Mouse (Mus musculus) megakaryocyte, embryonic 14.5 days (primary cell): ENCODE measurements around the gene Sdccag8.

Experiments used
- FLI1 ChIP-seq: IDR thresholded peaks from 2 replicates; pipeline ENCODE4 v1.6.1; 2012; ENCODE audit warnings: low read length, inconsistent platforms, mixed read lengths
- GATA1 ChIP-seq: IDR thresholded peaks from 3 replicates; pipeline ENCODE4 v1.6.1; 2012; ENCODE audit warnings: mixed read lengths, low read length, inconsistent platforms, borderline replicate concordance

DNA sequence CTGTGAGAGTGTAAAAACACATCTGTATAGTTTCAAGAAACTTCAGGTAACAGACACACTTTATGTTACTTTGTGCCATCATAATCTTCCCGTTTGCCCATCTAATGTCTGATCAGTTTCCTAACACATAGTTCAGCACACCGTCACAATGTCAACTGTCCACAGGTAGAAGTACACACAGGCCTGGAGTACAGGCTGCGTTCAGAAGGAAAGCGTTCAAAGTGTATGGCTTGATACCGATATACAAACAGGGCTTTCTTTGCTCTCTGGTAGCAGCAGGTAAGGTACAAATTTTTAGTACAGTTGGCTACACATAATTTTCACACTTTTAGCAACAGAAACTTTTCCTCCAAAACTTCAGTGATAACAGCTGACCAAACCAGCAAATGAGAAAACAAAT, 205.2 kb downstream of the Sdccag8 start:
- no peak for TF ChIP-seq GATA1
- TF ChIP-seq FLI1 = no peak
